Mouse (Mus musculus) embryonic facial prominence, embryonic 13.5 days (tissue): Measurements from ENCODE around the gene Ranbp3l. TPM values are rescaled to one million over a fixed set of nuclear protein-coding genes. Genes with fewer than 3 reads are reported as not detected.

Source experiments
- ATAC-seq: fragments of 200-750 bp; cut with Nextera tagmentation; 2 replicates; pipeline ENCODE4 v1.8.0; 2017; ENCODE audit warnings: low read depth; ENCODE audit not compliant: insufficient number of reproducible peaks, insufficient read depth, low FRiP score, low TSS enrichment
- H3K27ac ChIP-seq: fragments of 300-500 bp; sonication (generic); 2 replicates; pipeline ENCODE4 v1.5.1; 2015; ENCODE audit warnings: moderate library complexity, mild to moderate bottlenecking, inconsistent platforms
- H3K27me3 ChIP-seq: fragments of 300-500 bp; sonication (generic); 2 replicates; pipeline ENCODE4 v1.6.1; 2015; ENCODE audit warnings: mild to moderate bottlenecking, inconsistent platforms
- H3K36me3 ChIP-seq: fragments of 300-500 bp; sonication (generic); 2 replicates; pipeline ENCODE4 v1.6.1; 2015; ENCODE audit warnings: mild to moderate bottlenecking, inconsistent platforms
- H3K4me1 ChIP-seq: fragments of 300-500 bp; sonication (generic); 2 replicates; pipeline ENCODE4 v1.6.1; 2015; ENCODE audit warnings: inconsistent platforms
- H3K4me2 ChIP-seq: fragments of 300-500 bp; sonication (generic); 2 replicates; pipeline ENCODE4 v1.6.1; 2015; ENCODE audit warnings: moderate library complexity, mild to moderate bottlenecking, inconsistent platforms
- H3K4me3 ChIP-seq: fragments of 300-500 bp; sonication (generic); 2 replicates; pipeline ENCODE4 v1.5.1; 2015; ENCODE audit warnings: mild to moderate bottlenecking, inconsistent platforms
- H3K9ac ChIP-seq: fragments of 300-500 bp; sonication (generic); 2 replicates; pipeline ENCODE4 v1.6.1; 2015; ENCODE audit warnings: mild to moderate bottlenecking, inconsistent platforms
- H3K9me3 ChIP-seq: fragments of 300-500 bp; sonication (generic); 2 replicates; pipeline ENCODE4 v1.6.1; 2016; ENCODE audit warnings: inconsistent platforms
- WGBS: fragments of 180-500 bp; shearing (Covaris S2); methylation state at CpG from one replicate; pipeline ENCODE4 v1.1.7; 2015; ENCODE audit warnings: mixed read lengths; 5-methylcytosine and 5-hydroxymethylcytosine counted together
- polyA plus RNA-seq: library from polyadenylated mRNA; unstranded; fragments of >200 nt; fragmentation: Nextera tagmentation; extraction: Ambion mirVana; gene quantifications from 2 replicates; pipeline ENCODE4 v1.2.1, GENCODE M21; 2015

Gene Ranbp3l
- polyA plus RNA-seq, 1 experiment from 2014 or later, result 1.9 TPM

GRCm38 (mm10) chr15:9071556-9072544 is 104.1 kb downstream of the Ranbp3l start:
- Histone ChIP-seq H3K27me3 (no peaks in the 10 kb centered on the region), H3K27ac (peak overlapping the region; percentile 93), H3K4me1 (peaks cover 43% of the 10 kb centered on the region), H3K9me3 (no peaks in the 10 kb centered on the region), H3K9ac (peak overlapping the region; percentile 95), H3K4me2 (peak overlapping the region; percentile 65), H3K36me3 (no peaks in the 10 kb centered on the region), H3K4me3 (peak overlapping the region; percentile 93)
- under 1% methylated on average over 55 of the region's 66 CpGs for WGBS
- no peak; the same call in 1 of the 2 replicates for ATAC-seq

GRCm38 (mm10) chr15:9072630-9073029 is 104.9 kb downstream of the Ranbp3l start:
- Histone ChIP-seq H3K9ac (peak overlapping the region; percentile 95), H3K4me2 (peak overlapping the region; percentile 65), H3K27me3 (no peaks in the 10 kb centered on the region), H3K4me3 (peak overlapping the region; percentile 93), H3K27ac (peak overlapping the region; percentile 23; the same call in 1 of the 2 replicates), H3K9me3 (no peaks in the 10 kb centered on the region), H3K4me1 (peaks cover 43% of the 10 kb centered on the region), H3K36me3 (no peaks in the 10 kb centered on the region)
- no peak for ATAC-seq
- WGBS, result 24% methylated on average over 5 of the region's 5 CpGs

GRCm38 (mm10) chr15:9073067-9073608 is 105.4 kb downstream of the Ranbp3l start:
- H3K4me2 ChIP-seq, result peak overlapping the region; percentile 65
- no peaks in the 10 kb centered on the region for H3K9me3 ChIP-seq
- H3K27ac ChIP-seq, result no peak overlapping the region
- H3K4me3 ChIP-seq, result peak overlapping the region; percentile 93
- no peaks in the 10 kb centered on the region for H3K36me3 ChIP-seq
- WGBS, result 51% methylated on average over 12 of the region's 12 CpGs
- no peaks in the 10 kb centered on the region for H3K27me3 ChIP-seq
- H3K9ac ChIP-seq, result no peak overlapping the region
- peaks cover 43% of the 10 kb centered on the region for H3K4me1 ChIP-seq
- ATAC-seq, result no peak

- H3K36me3 ChIP-seq, result no peaks in the 10 kb centered on the region
- no peak overlapping the region for H3K9ac ChIP-seq
- no peaks in the 10 kb centered on the region for H3K27me3 ChIP-seq
- H3K4me2 ChIP-seq, result peak overlapping the region; percentile 65
- H3K9me3 ChIP-seq, result no peaks in the 10 kb centered on the region
- peaks cover 46% of the 10 kb centered on the region for H3K4me1 ChIP-seq
- no peak overlapping the region for H3K27ac ChIP-seq
- 83% methylated on average over 5 of the region's 5 CpGs for WGBS
- peak overlapping the region; percentile 93 for H3K4me3 ChIP-seq
- no peak for ATAC-seq
Measured at GRCm38 (mm10) chr15:9073684-9074083, 105.9 kb downstream of the Ranbp3l start.

- no peak for ATAC-seq
- H3K4me2 ChIP-seq, result no peak overlapping the region; the same call in 1 of the 2 replicates
- no peak overlapping the region for H3K27ac ChIP-seq
- peaks cover 51% of the 10 kb centered on the region for H3K4me1 ChIP-seq
- 19% methylated on average over 2 of the region's 2 CpGs for WGBS
- no peaks in the 10 kb centered on the region for H3K36me3 ChIP-seq
- no peaks in the 10 kb centered on the region for H3K27me3 ChIP-seq
- H3K9me3 ChIP-seq, result no peaks in the 10 kb centered on the region
- H3K9ac ChIP-seq, result no peak overlapping the region
- no peak overlapping the region for H3K4me3 ChIP-seq
Measured at GRCm38 (mm10) chr15:9074139-9074538, 106.4 kb downstream of the Ranbp3l start.

- Histone ChIP-seq H3K4me3 (no peak overlapping the region), H3K9ac (no peak overlapping the region), H3K4me2 (no peak overlapping the region), H3K27ac (no peak overlapping the region), H3K4me1 (peaks cover 54% of the 10 kb centered on the region), H3K27me3 (no peaks in the 10 kb centered on the region), H3K36me3 (no peaks in the 10 kb centered on the region), H3K9me3 (no peaks in the 10 kb centered on the region)
- no peak for ATAC-seq
- WGBS, result 15% methylated on average over 4 of the region's 4 CpGs
Measured at GRCm38 (mm10) chr15:9074671-9075070, 106.9 kb downstream of the Ranbp3l start.

- no peaks in the 10 kb centered on the region for H3K36me3 ChIP-seq
- H3K27ac ChIP-seq, result peak overlapping the region; percentile 3; the same call in 1 of the 2 replicates
- no peaks in the 10 kb centered on the region for H3K9me3 ChIP-seq
- no peaks in the 10 kb centered on the region for H3K27me3 ChIP-seq
- H3K4me1 ChIP-seq, result peaks cover 47% of the 10 kb centered on the region
- WGBS, result 50% methylated on average over 14 of the region's 14 CpGs
- H3K4me2 ChIP-seq, result 0 out of 2 replicates have a peak overlapping the region, but pooled peaks have one; percentile 5
- H3K9ac ChIP-seq, result no peak overlapping the region
- H3K4me3 ChIP-seq, result no peak overlapping the region
- no peak for ATAC-seq
Measured at GRCm38 (mm10) chr15:9075608-9076200, 108.0 kb downstream of the Ranbp3l start.

- Histone ChIP-seq H3K4me2 (no peak overlapping the region), H3K9ac (no peak overlapping the region), H3K36me3 (no peaks in the 10 kb centered on the region), H3K27ac (peak overlapping the region; percentile 39; the same call in 1 of the 2 replicates), H3K4me1 (peaks cover 34% of the 10 kb centered on the region), H3K27me3 (no peaks in the 10 kb centered on the region), H3K9me3 (no peaks in the 10 kb centered on the region), H3K4me3 (no peak overlapping the region)
- no peak for ATAC-seq
- WGBS, result 72% methylated on average over 12 of the region's 12 CpGs
Measured at GRCm38 (mm10) chr15:9078481-9079300, 110.9 kb downstream of the Ranbp3l start.

GRCm38 (mm10) chr15:9079626-9080025 is 111.9 kb downstream of the Ranbp3l start:
- H3K4me2 ChIP-seq, result no peak overlapping the region
- 0 out of 2 replicates have a peak, but pooled peaks cover 6% of the 10 kb centered on the region for H3K36me3 ChIP-seq
- H3K9ac ChIP-seq, result no peak overlapping the region
- H3K4me3 ChIP-seq, result no peak overlapping the region
- no peak overlapping the region for H3K27ac ChIP-seq
- peaks cover 29% of the 10 kb centered on the region for H3K4me1 ChIP-seq
- no peak for ATAC-seq
- H3K27me3 ChIP-seq, result no peaks in the 10 kb centered on the region
- 48% methylated on average over 5 of the region's 5 CpGs for WGBS
- no peaks in the 10 kb centered on the region for H3K9me3 ChIP-seq

- H3K4me3 ChIP-seq, result no peak overlapping the region
- WGBS, result 59% methylated on average over 4 of the region's 4 CpGs
- no peaks in the 10 kb centered on the region for H3K27me3 ChIP-seq
- no peak overlapping the region for H3K4me2 ChIP-seq
- H3K27ac ChIP-seq, result no peak overlapping the region
- peaks cover 23% of the 10 kb centered on the region for H3K4me1 ChIP-seq
- ATAC-seq, result no peak
- no peak overlapping the region for H3K9ac ChIP-seq
- H3K9me3 ChIP-seq, result no peaks in the 10 kb centered on the region
- 0 out of 2 replicates have a peak, but pooled peaks cover 10% of the 10 kb centered on the region for H3K36me3 ChIP-seq
Measured at GRCm38 (mm10) chr15:9080206-9080605, 112.5 kb downstream of the Ranbp3l start.

- Histone ChIP-seq H3K36me3 (peaks cover 21% of the 10 kb centered on the region; the same call in 1 of the 2 replicates), H3K4me1 (peaks cover 15% of the 10 kb centered on the region), H3K4me2 (no peak overlapping the region), H3K9ac (no peak overlapping the region), H3K9me3 (no peaks in the 10 kb centered on the region), H3K4me3 (no peak overlapping the region), H3K27ac (no peak overlapping the region), H3K27me3 (no peaks in the 10 kb centered on the region)
- no peak for ATAC-seq
- 84% methylated on average over 3 of the region's 3 CpGs for WGBS
Measured at GRCm38 (mm10) chr15:9081294-9081693, 113.5 kb downstream of the Ranbp3l start.
